Mouse (Mus musculus) MEL (cell line): ENCODE results near the gene Mrto4. TPM values are rescaled to one million over a fixed set of nuclear protein-coding genes. Genes with fewer than 3 reads are reported as not detected.

Experiments used
- DNase-seq: peaks from one replicate; pipeline ENCODE4 v3.0.0; 2011; ENCODE audit warnings: low read depth, low spot score
- H3K27ac ChIP-seq: 2 replicates; pipeline ENCODE4 v1.5.1; 2012; ENCODE audit warnings: low read depth, mild to moderate bottlenecking, control low read depth, low read length, moderate library complexity; ENCODE audit not compliant: control insufficient read depth
- H3K27me3 ChIP-seq, 2 experiments: fragments of 150-350 bp in 1 of 2; sonication (generic) in 1 of 2; 2 replicates each; pipeline ENCODE4 v1.6.1; 2012; ENCODE audit warnings: low read length in 2 of 2, mild to moderate bottlenecking in 2 of 2, improper control_type of control experiment in 1 of 2, moderate library complexity in 1 of 2; ENCODE audit not compliant: insufficient read depth in 2 of 2, control insufficient read depth in 1 of 2
- H3K36me3 ChIP-seq, 2 experiments: 2 replicates each; pipeline ENCODE4 v1.6.1; 2012 to 2014; ENCODE audit warnings: low read length in 2 of 2, improper control_type of control experiment in 1 of 2, inconsistent platforms in 1 of 2, mild to moderate bottlenecking in 1 of 2; ENCODE audit not compliant: insufficient read depth in 2 of 2, control insufficient read depth in 1 of 2
- H3K4me1 ChIP-seq, 2 experiments: fragments of 150-350 bp in 1 of 2; sonication (generic) in 1 of 2; 2 replicates each; pipeline ENCODE4 v1.6.1; 2012; ENCODE audit warnings: low read length in 2 of 2, improper control_type of control experiment in 1 of 2, mild to moderate bottlenecking in 1 of 2; ENCODE audit not compliant: insufficient read depth in 2 of 2, control insufficient read depth in 1 of 2
- H3K4me3 ChIP-seq, 2 experiments: fragments of 150-350 bp in 1 of 2; sonication (generic) in 1 of 2; 2 replicates each; pipeline ENCODE4 v1.5.1; 2012; ENCODE audit warnings: low read depth in 2 of 2, low read length in 2 of 2, mild to moderate bottlenecking in 2 of 2, moderate library complexity in 2 of 2, control low read depth in 1 of 2, improper control_type of control experiment in 1 of 2; ENCODE audit not compliant: control insufficient read depth in 1 of 2, insufficient read depth in 1 of 2
- H3K79me2 ChIP-seq: 2 replicates; pipeline ENCODE4 v1.6.1; 2012; ENCODE audit warnings: mild to moderate bottlenecking, low read length, moderate library complexity; ENCODE audit not compliant: control insufficient read depth, poor library complexity, insufficient read depth
- H3K9ac ChIP-seq: 2 replicates; pipeline ENCODE4 v1.6.1; 2012; ENCODE audit warnings: low read depth, mild to moderate bottlenecking, control low read depth, low read length, moderate library complexity; ENCODE audit not compliant: control insufficient read depth, poor library complexity, severe bottlenecking
- H3K9me3 ChIP-seq: fragments of 150-350 bp; sonication (generic); replicated peaks from 2 replicates; pipeline ENCODE4 v1.6.1; 2012; ENCODE audit warnings: mild to moderate bottlenecking, low read length, improper control_type of control experiment, moderate library complexity; ENCODE audit not compliant: insufficient read depth
- CHD1 ChIP-seq: IDR thresholded peaks from 2 replicates; pipeline ENCODE4 v1.6.1; 2012; ENCODE audit warnings: low read depth, mild to moderate bottlenecking, inconsistent platforms, low read length, improper control_type of control experiment
- E2F4 ChIP-seq: IDR thresholded peaks from 2 replicates; pipeline ENCODE4 v1.6.1; 2011; ENCODE audit warnings: low read depth, low read length, improper control_type of control experiment, borderline replicate concordance
- ETS1 ChIP-seq: IDR thresholded peaks from 2 replicates; pipeline ENCODE4 v1.6.1; 2012; ENCODE audit warnings: low read depth, mild to moderate bottlenecking, inconsistent platforms, low read length, improper control_type of control experiment, moderate library complexity
- JUND ChIP-seq: IDR thresholded peaks from 2 replicates; pipeline ENCODE4 v1.6.1; 2011; ENCODE audit warnings: low read depth, mild to moderate bottlenecking, improper control_type of control experiment, low read length
- KAT2A ChIP-seq: conservative IDR thresholded peaks from 2 replicates; pipeline ENCODE4 v1.6.1; 2012; ENCODE audit warnings: low read depth, low read length, improper control_type of control experiment, inconsistent platforms
- MAFK ChIP-seq: IDR thresholded peaks from 2 replicates; pipeline ENCODE4 v1.6.1; 2011; ENCODE audit warnings: low read depth, mild to moderate bottlenecking, low read length, improper control_type of control experiment, borderline replicate concordance
- MAZ ChIP-seq: IDR thresholded peaks from 2 replicates; pipeline ENCODE4 v1.6.1; 2012; ENCODE audit warnings: low read depth, mild to moderate bottlenecking, inconsistent platforms, low read length, improper control_type of control experiment
- MEF2A ChIP-seq: IDR thresholded peaks from 2 replicates; pipeline ENCODE4 v1.6.1; 2014; ENCODE audit warnings: low read depth, mild to moderate bottlenecking, inconsistent platforms, low read length, improper control_type of control experiment; ENCODE audit not compliant: poor library complexity, insufficient replicate concordance, severe bottlenecking; ENCODE audit errors: extremely low read depth
- MXI1 ChIP-seq: IDR thresholded peaks from 2 replicates; pipeline ENCODE4 v1.6.1; 2011; ENCODE audit warnings: mild to moderate bottlenecking, low read depth, low read length, improper control_type of control experiment
- NELFE ChIP-seq: IDR thresholded peaks from 2 replicates; pipeline ENCODE4 v1.6.1; 2011; ENCODE audit warnings: low read depth, low read length, improper control_type of control experiment
- NRF1 ChIP-seq: IDR thresholded peaks from 2 replicates; pipeline ENCODE4 v1.6.1; 2014; ENCODE audit warnings: low read depth, mild to moderate bottlenecking, inconsistent platforms, low read length, improper control_type of control experiment, moderate library complexity; ENCODE audit not compliant: poor library complexity, insufficient read depth, severe bottlenecking
- POLR2A ChIP-seq, 2 experiments: IDR thresholded peaks; 2 replicates each; pipeline ENCODE4 v1.6.1; 2011 to 2012; ENCODE audit warnings: low read length in 2 of 2, mild to moderate bottlenecking in 2 of 2, control low read depth in 1 of 2, improper control_type of control experiment in 1 of 2, low read depth in 1 of 2, moderate library complexity in 1 of 2; ENCODE audit not compliant: control insufficient read depth in 1 of 2, insufficient read depth in 1 of 2, poor library complexity in 1 of 2
- POLR2AphosphoS5 ChIP-seq: IDR thresholded peaks from 2 replicates; pipeline ENCODE4 v1.6.1; 2012; ENCODE audit warnings: low read depth, borderline replicate concordance, mild to moderate bottlenecking, inconsistent platforms, low read length, moderate library complexity, mixed read lengths
- SIN3A ChIP-seq: IDR thresholded peaks from 2 replicates; pipeline ENCODE4 v1.6.1; 2012; ENCODE audit warnings: low read length, improper control_type of control experiment, inconsistent platforms
- TAL1 ChIP-seq: IDR thresholded peaks from 2 replicates; pipeline ENCODE4 v1.6.1; 2012; ENCODE audit warnings: mild to moderate bottlenecking, inconsistent platforms, low read length, moderate library complexity, mixed read lengths
- TBP ChIP-seq: IDR thresholded peaks from 2 replicates; pipeline ENCODE4 v1.8.0; 2011; ENCODE audit warnings: low read depth, low read length, improper control_type of control experiment
- TCF12 ChIP-seq: IDR thresholded peaks from 2 replicates; pipeline ENCODE4 v1.6.1; 2014; ENCODE audit warnings: low read depth, mild to moderate bottlenecking, inconsistent platforms, low read length, improper control_type of control experiment, moderate library complexity
- ZMIZ1 ChIP-seq: IDR thresholded peaks from 2 replicates; pipeline ENCODE4 v1.6.1; 2012; ENCODE audit warnings: low read depth, mild to moderate bottlenecking, inconsistent platforms, low read length, improper control_type of control experiment, moderate library complexity
- ZNF384 ChIP-seq: IDR thresholded peaks from 2 replicates; pipeline ENCODE4 v1.6.1; 2012; ENCODE audit warnings: low read depth, mild to moderate bottlenecking, inconsistent platforms, low read length, improper control_type of control experiment
- polyA plus RNA-seq, 2 experiments: library from polyadenylated mRNA; stranded (reverse) in 1 of 2; unstranded in 1 of 2; fragments of >175 nt in 1 of 2; fragments of >200 nt in 1 of 2; gene quantifications; 2 replicates each; pipeline versions ENCODE4 v1.2.1 to v1.2.4; 2012; ENCODE audit warnings: low replicate concordance in 2 of 2, low read depth in 1 of 2; ENCODE audit not compliant: insufficient read length in 2 of 2, insufficient read depth in 1 of 2, missing spikeins in 1 of 2
- total RNA-seq: library from RNA; depleted of rRNA; stranded (reverse); fragments of 300-350 nt; gene quantifications from 2 replicates; pipeline ENCODE4 v1.2.3, GENCODE M21; 2012

Mrto4 gene
- total and polyA plus RNA-seq, 3 experiments: 253 to 353 TPM; not detected in 1

DNA sequence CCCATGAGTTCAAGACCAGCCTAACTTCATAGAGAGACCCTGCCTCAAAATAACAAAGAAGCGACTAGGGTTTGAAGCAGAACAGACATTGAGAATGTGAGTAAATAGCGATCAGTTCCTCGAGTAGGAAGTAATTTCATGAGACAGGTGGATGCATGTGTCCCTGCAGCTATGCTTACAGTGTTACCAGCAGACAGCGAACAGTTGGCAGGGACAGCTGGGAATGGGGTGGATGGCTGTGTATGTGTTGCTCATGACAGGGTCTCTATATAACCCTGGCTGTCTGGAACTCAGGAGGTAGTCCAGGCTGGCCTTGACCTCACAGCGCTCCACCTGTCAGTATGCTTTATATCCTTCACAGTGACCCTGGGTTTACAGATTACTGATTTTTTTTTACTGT is 15.7 kb upstream of the Mrto4 start:
- no peaks in the 10 kb centered on the region for H3K27me3 ChIP-seq
- no peaks in the 10 kb centered on the region for H3K4me1 ChIP-seq
- H3K9me3 ChIP-seq: no peaks in the 10 kb centered on the region
- H3K9ac ChIP-seq: no peak overlapping the region
- DNase-seq: no peak
- no peak overlapping the region for H3K4me3 ChIP-seq
- no peaks in the 10 kb centered on the region for H3K79me2 ChIP-seq
- TF ChIP-seq NRF1 (no peak), KAT2A (no peak), ZMIZ1 (no peak), MAFK (no peak), SIN3A (no peak)
- peaks cover 0 to 6% of the 10 kb centered on the region in 2 experiments; a peak in 2 of 4 replicates for H3K36me3 ChIP-seq
- no peak overlapping the region for H3K27ac ChIP-seq

DNA sequence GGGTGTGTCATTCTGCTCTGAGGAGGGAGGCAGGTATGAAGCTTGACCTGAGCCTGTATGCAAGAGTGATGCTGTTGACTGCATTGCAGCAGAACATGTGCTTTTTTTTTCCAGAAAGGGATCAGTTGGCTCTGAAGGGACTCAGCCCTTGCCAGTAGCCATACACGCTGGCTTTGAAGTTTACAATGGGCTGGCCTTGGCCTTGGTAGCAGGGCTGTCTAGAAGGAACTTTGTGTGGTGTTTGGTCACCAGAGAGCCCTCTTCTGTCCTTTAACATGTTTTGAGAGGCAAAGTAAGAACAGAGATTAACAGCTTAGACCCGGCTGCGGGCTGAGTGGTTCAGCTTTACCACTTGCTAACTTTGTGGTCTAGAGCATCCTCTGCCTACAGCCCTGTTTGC is 15.0 kb upstream of the Mrto4 start:
- Histone ChIP-seq H3K4me3 (no peak overlapping the region), H3K4me1 (no peaks in the 10 kb centered on the region), H3K27ac (no peak overlapping the region), H3K9me3 (no peaks in the 10 kb centered on the region), H3K9ac (no peak overlapping the region), H3K79me2 (no peaks in the 10 kb centered on the region), H3K36me3 (peaks cover 0 to 10% of the 10 kb centered on the region in 2 experiments; a peak in 2 of 4 replicates), H3K27me3 (no peaks in the 10 kb centered on the region)
- DNase-seq: no peak
- TF ChIP-seq MEF2A (no peak), ZMIZ1 (no peak), KAT2A (no peak), TAL1 (no peak), MAFK (no peak), MAZ (no peak), CHD1 (no peak), SIN3A (no peak), ZNF384 (no peak), POLR2A (IDR thresholded peaks at IDR 0.05; ENCODE audit: control insufficient read depth in 1 of 2, insufficient read depth in 1 of 2, low read depth in 1 of 2, low read length in 2 of 2, poor library complexity in 1 of 2) (no peak), JUND (no peak), MXI1 (no peak), NELFE (no peak), TBP (no peak), ETS1 (no peak), POLR2AphosphoS5 (no peak), TCF12 (no peak), E2F4 (no peak)
